Mouse (Mus musculus): ENCODE measurements around the gene Vmn1r93. TPM values are rescaled to one million over a fixed set of nuclear protein-coding genes. Genes with fewer than 3 reads are reported as not detected.

Vmn1r93 gene
- not detected for polyA plus RNA-seq (2017; shearing (Covaris generic))

DNA sequence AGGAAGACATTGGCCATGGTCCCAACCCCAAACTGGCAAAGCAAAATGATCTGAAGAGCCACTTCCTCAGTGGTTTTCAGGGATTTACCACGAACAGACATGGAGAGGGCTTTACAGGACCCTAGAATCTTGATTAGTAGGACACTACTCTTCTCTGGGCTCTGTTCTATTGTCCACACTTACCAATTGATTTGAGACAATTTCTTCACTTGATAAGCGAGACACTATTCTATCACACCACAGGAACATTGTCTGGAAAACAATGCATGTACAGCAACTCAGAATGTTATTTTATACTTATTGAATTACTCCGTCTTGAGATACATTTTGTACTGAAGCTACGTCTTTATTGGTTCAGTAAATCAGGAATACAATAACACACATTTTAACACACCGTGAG, at the start of gene Vmn1r93:
Gene Vmn1r93 (minus strand): TSS at position 101 of the 400 bp plus-strand sequence.

DNA sequence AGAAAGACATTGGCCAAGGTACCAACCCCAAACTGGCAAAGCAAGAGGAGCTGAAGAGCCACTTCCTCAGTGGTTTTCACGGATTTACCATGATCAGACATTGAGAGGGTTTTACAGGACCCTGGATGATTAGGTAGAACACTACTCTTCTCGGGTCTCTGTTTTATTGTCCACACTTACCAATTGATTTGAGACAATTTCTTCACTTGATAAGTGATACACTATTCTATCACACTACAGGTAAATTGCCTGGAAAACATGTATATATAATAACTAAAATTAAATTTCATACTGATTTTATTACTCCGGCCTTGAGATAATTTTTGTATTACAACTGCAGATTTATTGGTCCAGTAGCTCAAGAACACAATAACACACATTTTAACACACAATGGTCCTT, 29.4 kb upstream of the Vmn1r93 start, which contains the start of gene Vmn1r94:
Gene Vmn1r94 (minus strand): TSS at position 101 of the 400 bp plus-strand sequence.

DNA sequence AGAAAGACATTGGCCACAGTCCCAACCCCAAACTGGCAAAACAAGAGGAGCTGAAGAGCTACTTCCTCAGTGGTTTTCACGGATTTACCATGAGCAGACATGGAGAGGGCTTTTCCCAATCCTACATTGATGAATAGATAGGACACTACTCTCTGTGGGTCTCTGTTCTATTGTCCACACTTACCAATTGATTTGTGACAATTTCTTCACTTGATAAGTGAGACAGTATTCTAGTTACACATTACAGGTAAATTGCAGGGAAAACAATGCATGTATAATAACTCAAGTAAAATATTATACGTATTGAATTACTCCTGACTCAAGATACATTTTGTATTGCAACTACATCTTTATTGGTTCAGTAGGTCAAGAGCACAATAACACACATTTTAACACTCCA, 16.4 kb downstream of the Vmn1r93 start, which contains the start of gene Gm16442:
Gene Gm16442 (minus strand): TSS at position 101 of the 400 bp plus-strand sequence.

DNA sequence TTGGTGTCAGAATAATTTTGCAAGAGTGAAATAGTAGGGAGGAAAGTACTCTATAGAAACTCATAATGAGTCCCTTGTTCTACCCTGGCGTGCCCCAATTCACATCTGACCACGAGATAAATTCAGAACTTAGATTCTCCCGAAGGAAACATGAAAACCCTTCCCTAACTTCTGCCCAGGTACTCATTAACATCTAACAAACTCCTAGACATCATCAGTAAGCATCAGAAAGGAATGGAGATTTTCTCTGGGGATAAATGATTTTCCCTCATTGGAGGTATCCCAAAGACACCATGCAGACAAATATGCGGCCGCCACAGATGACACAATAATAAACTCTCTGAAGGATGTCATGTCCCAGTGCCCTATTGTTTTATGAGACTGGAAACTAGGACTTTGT, 39.5 kb downstream of the Vmn1r93 start, which contains the start of gene Vmn1r91:
Gene Vmn1r91 (plus strand): TSS at position 301 of the 400 bp plus-strand sequence.

Other genes with a start within 250 kb of the Vmn1r93 start
- 56.6 TPM for gene Pvr, start 217.9 kb downstream of the Vmn1r93 start, polyA plus RNA-seq (2017; shearing (Covaris generic))
- 1.5 TPM for gene Igsf23, start 188.3 kb downstream of the Vmn1r93 start, polyA plus RNA-seq (2017; shearing (Covaris generic))
- gene Ceacam20, start 173.7 kb downstream of the Vmn1r93 start, polyA plus RNA-seq (2017; shearing (Covaris generic)) = not detected
- not detected for gene Nlrp9b, start 147.6 kb downstream of the Vmn1r93 start, polyA plus RNA-seq (2017; shearing (Covaris generic))
- 0.24 TPM for gene Vmn1r91, start 39.4 kb downstream of the Vmn1r93 start, polyA plus RNA-seq (2017; shearing (Covaris generic))
- not detected for gene Gm16442, start 16.5 kb downstream of the Vmn1r93 start, polyA plus RNA-seq (2017; shearing (Covaris generic))
- not detected for gene Vmn1r94, start 29.3 kb upstream of the Vmn1r93 start, polyA plus RNA-seq (2017; shearing (Covaris generic))
- gene Vmn1r95, start 54.6 kb upstream of the Vmn1r93 start, polyA plus RNA-seq (2017; shearing (Covaris generic)) = not detected
- gene Gm6164, start 66.5 kb upstream of the Vmn1r93 start, polyA plus RNA-seq (2017; shearing (Covaris generic)) = not detected
- gene Gm4498, start 94.7 kb upstream of the Vmn1r93 start, polyA plus RNA-seq (2017; shearing (Covaris generic)) = not detected
- gene Gm5890, start 123.7 kb upstream of the Vmn1r93 start, polyA plus RNA-seq (2017; shearing (Covaris generic)) = 0.69 TPM
- not detected for gene Gm4133, start 195.0 kb upstream of the Vmn1r93 start, polyA plus RNA-seq (2017; shearing (Covaris generic))
- gene Gm5728, start 236.3 kb upstream of the Vmn1r93 start, polyA plus RNA-seq (2017; shearing (Covaris generic)) = not detected